In genomic region chr6:129577605-129578004, GRCm38 (mm10) we compare ENCODE assay signal across 26 mouse cellular contexts. TPM values are rescaled to one million over a fixed set of nuclear protein-coding genes. Genes with fewer than 3 reads are reported as not detected.
DNase-seq lines count a peak whose midpoint lies in the region; ATAC-seq and TF ChIP-seq lines count a peak whose summit lies in the region.
"Had no signal": no experiment of that assay in that cellular context is flagged by ENCODE, and none has a peak within 500 bp of the region (broad histone marks: within the 10 kb centered on the region; RNA-seq: fewer than 3 reads in every experiment).

Klre1 (plus strand) TSS chr6:129577905.

- ATAC-seq in monocyte, adult 5-6 weeks (replicated peaks; ENCODE audit: insufficient number of reproducible peaks, low FRiP score, low TSS enrichment, poor library complexity, severe bottlenecking): no peak
- no peak for ATAC-seq in intestine, embryonic 15.5 days
- ATAC-seq: activated CD4-positive, CD25-positive, alpha-beta regulatory T cell, adult 4 months; CD4-positive, CD25-positive, alpha-beta regulatory T cell, adult 4 months; Patski had no signal

- no peak within 1 kb of the TSS for H3K4me3 ChIP-seq in spleen, adult 2 months (ENCODE audit: extremely low read depth, insufficient read depth, insufficient read length)
- peak within 1 kb of the TSS; percentile 16 for H3K4me3 ChIP-seq in bone marrow, adult 2 months (replicated peaks; ENCODE audit: control insufficient read depth, low read depth, low read length)
- H3K4me3 ChIP-seq in intestine, embryonic 15.5 days (replicated peaks): no peak within 1 kb of the TSS

- no peak for TF ChIP-seq POLR2A in spleen, adult 2 months (IDR thresholded peaks at IDR 0.05; ENCODE audit: low read depth, low read length)
- TF ChIP-seq POLR2A in bone marrow, adult 2 months (IDR thresholded peaks at IDR 0.05; ENCODE audit: borderline replicate concordance, control insufficient read depth, low read depth, low read length): no peak

- no peak for DNase-seq in spleen, adult 2 months (ENCODE audit: low read depth in 1 of 2, low spot score in 2 of 2)
- no peak for DNase-seq in spleen, postnatal 14 days (ENCODE audit: low spot score in 2 of 2)
- DNase-seq in left cerebral cortex, adult 9 months (ENCODE audit: low spot score in 2 of 2): no peak
- DNase-seq: adrenal gland, adult 2 months; adrenal gland, adult 8-10 months; adrenal gland, postnatal 10 days; adrenal gland, postnatal 14 days; adrenal gland, postnatal 25 days; adrenal gland, postnatal 36 days; B cell, adult 2 months; cerebellum, adult 11 months; cerebellum, adult 11-12 months; cerebellum, adult 18-20 months; cerebellum, adult 2 months had no signal

- H3K9me3 ChIP-seq in intestine, embryonic 15.5 days: no peaks in the 10 kb centered on the region
- H3K9me3 ChIP-seq: G1E had no signal

- no peaks in the 10 kb centered on the region for H3K27me3 ChIP-seq in spleen, adult 2 months (ENCODE audit: control insufficient read depth, insufficient read depth, low read length)
- no peaks in the 10 kb centered on the region for H3K27me3 ChIP-seq in intestine, embryonic 15.5 days (replicated peaks)
- H3K27me3 ChIP-seq: CH12.LX had no signal

- H3K36me3 ChIP-seq in spleen, adult 2 months (ENCODE audit: control insufficient read depth, insufficient read depth, low read length): no peaks in the 10 kb centered on the region
- no peaks in the 10 kb centered on the region for H3K36me3 ChIP-seq in intestine, embryonic 15.5 days
- H3K36me3 ChIP-seq: G1E had no signal

- TF ChIP-seq CTCF in spleen, adult 2 months (IDR thresholded peaks at IDR 0.05; ENCODE audit: extremely low read depth, insufficient read depth, insufficient read length, insufficient replicate concordance): no peak
- TF ChIP-seq CTCF in bone marrow, adult 2 months (IDR thresholded peaks at IDR 0.05; ENCODE audit: control insufficient read depth, insufficient read depth, low read length): no peak

- no peak within 1 kb of the TSS for H3K4me2 ChIP-seq in intestine, embryonic 15.5 days (replicated peaks)

- 0 out of 2 replicates have a peak within 1 kb of the TSS, but pooled peaks have one; percentile 2 for H3K27ac ChIP-seq in spleen, adult 2 months (ENCODE audit: insufficient read depth, low read length)
- no peak within 1 kb of the TSS for H3K27ac ChIP-seq in bone marrow, adult 2 months (ENCODE audit: control insufficient read depth, insufficient read depth, low read depth, low read length, poor library complexity)
- H3K27ac ChIP-seq in intestine, embryonic 15.5 days: no peak within 1 kb of the TSS

- H3K4me1 ChIP-seq in spleen, adult 2 months (ENCODE audit: control insufficient read depth, insufficient read depth, insufficient read length): no peaks in the 10 kb centered on the region
- no peaks in the 10 kb centered on the region for H3K4me1 ChIP-seq in bone marrow, adult 2 months (ENCODE audit: control insufficient read depth, insufficient read depth, low read length)
- no peaks in the 10 kb centered on the region for H3K4me1 ChIP-seq in intestine, embryonic 15.5 days (replicated peaks)

- no peak within 1 kb of the TSS for H3K9ac ChIP-seq in intestine, embryonic 15.5 days

- 95% methylated on average over 8 of the region's 8 CpGs for WGBS in spleen, adult 2 months
- 91% methylated on average over 8 of the region's 8 CpGs for WGBS in bone marrow, adult 2 months
- 91% methylated on average over 8 of the region's 8 CpGs for WGBS in intestine, embryonic 15.5 days

RNA-seq across cellular contexts. Expression of gene Klre1, which starts in this region (rescaled TPM):
- polyA plus RNA-seq in spleen, adult 2 months (2012; rRNA removed): 1.6 and 2.6 TPM in 2 replicates
- 1.8 and 3.8 TPM in 2 replicates for polyA plus RNA-seq in bone marrow, adult 2 months (2011; ENCODE audit: insufficient read depth, insufficient read length, low replicate concordance, missing spikeins)
- 390 to 1,008 TPM (median 400 TPM) in 3 replicates for total RNA-seq in monocyte, adult 5-6 weeks (2017)
- not detected in 2 replicates for polyA plus RNA-seq in intestine, embryonic 15.5 days (2015; fragmentation: Nextera tagmentation; extraction: Ambion mirVana)
- total RNA-seq: adrenal gland, postnatal 10 days; adrenal gland, postnatal 14 days; adrenal gland, postnatal 25 days; adrenal gland, postnatal 4 days; CH12.LX; ES-E14; MEL had no signal
- polyA plus RNA-seq: activated CD4-positive, CD25-positive, alpha-beta regulatory T cell, adult 4 months; adrenal gland, adult 2 months; C2C12; cerebellum, adult 2 months; G1E; Patski had no signal
